Mouse (Mus musculus) C2C12 (cell line): ENCODE measurements around the gene Prr11. TPM values are rescaled to one million over a fixed set of nuclear protein-coding genes. Genes with fewer than 3 reads are reported as not detected.
A peak's percentile ranks its signal among the peaks of the same experiment; 100 is the strongest.

Source experiments
- H3K27me3 ChIP-seq: one replicate; pipeline ENCODE4 v1.6.1; 2011; ENCODE audit not compliant: control insufficient read depth, insufficient read depth, insufficient read length
- H3K36me3 ChIP-seq: one replicate; pipeline ENCODE4 v1.6.1; 2011; ENCODE audit not compliant: control insufficient read depth, insufficient read depth
- H3K4me3 ChIP-seq: one replicate; pipeline ENCODE4 v1.5.1; 2011; ENCODE audit warnings: mild to moderate bottlenecking, control low read depth; ENCODE audit not compliant: poor library complexity, insufficient read depth, severe bottlenecking
- H3K79me2 ChIP-seq: one replicate; pipeline ENCODE4 v1.6.1; 2011; ENCODE audit not compliant: control insufficient read depth, insufficient read depth
- H3K79me3 ChIP-seq: one replicate; pipeline ENCODE4 v1.6.1; 2011; ENCODE audit warnings: low read depth, control low read depth
- H3ac ChIP-seq: one replicate; pipeline ENCODE3; 2011; ENCODE audit warnings: low read depth; ENCODE audit not compliant: control insufficient read depth, insufficient read length
- CEBPB ChIP-seq: IDR thresholded peaks from one replicate; pipeline ENCODE4 v1.6.1; 2011; ENCODE audit warnings: low read depth, mild to moderate bottlenecking, control low read depth, moderate library complexity
- CTCF ChIP-seq: IDR thresholded peaks from one replicate; pipeline ENCODE4 v1.5.1; 2011; ENCODE audit not compliant: control insufficient read depth, insufficient read depth, insufficient read length
- FOSL1 ChIP-seq: IDR thresholded peaks from one replicate; pipeline ENCODE4 v1.8.0; 2011; ENCODE audit warnings: mild to moderate bottlenecking, low read length; ENCODE audit not compliant: poor library complexity, insufficient read depth, severe bottlenecking
- MAX ChIP-seq: IDR thresholded peaks from one replicate; pipeline ENCODE4 v1.6.1; 2011; ENCODE audit warnings: mild to moderate bottlenecking, control low read depth
- MYOD1 ChIP-seq: IDR thresholded peaks from one replicate; pipeline ENCODE4 v1.6.1; 2011; ENCODE audit warnings: low read depth; ENCODE audit not compliant: control insufficient read depth, insufficient read length
- MYOG ChIP-seq: IDR thresholded peaks from one replicate; pipeline ENCODE4 v1.6.1; 2011; ENCODE audit not compliant: control insufficient read depth, insufficient read length; ENCODE audit errors: extremely low read depth
- USF1 ChIP-seq: IDR thresholded peaks from one replicate; pipeline ENCODE4 v1.6.1; 2011; ENCODE audit warnings: low read depth, mild to moderate bottlenecking, control low read depth, moderate library complexity
- polyA plus RNA-seq: library from polyadenylated mRNA; unstranded; fragments of >200 nt; fragmentation: generic; extraction: Trizol; gene quantifications from one replicate; pipeline ENCODE4 v1.2.1, GENCODE M21; 2012; ENCODE audit warnings: missing spikeins

Gene Prr11
- polyA plus RNA-seq, 1 experiment: 18.8 TPM

- no peak overlapping the region for H3ac ChIP-seq
- no peak for TF ChIP-seq FOSL1
- no peak for TF ChIP-seq CTCF
- TF ChIP-seq MAX: no peak
- TF ChIP-seq USF1: no peak
- TF ChIP-seq CEBPB: no peak
- TF ChIP-seq MYOG: no peak
- TF ChIP-seq MYOD1: no peak
- no peaks in the 10 kb centered on the region for H3K27me3 ChIP-seq
- H3K79me3 ChIP-seq: peaks cover 14% of the 10 kb centered on the region
- H3K36me3 ChIP-seq: peaks cover 60% of the 10 kb centered on the region
- peaks cover 32% of the 10 kb centered on the region for H3K79me2 ChIP-seq
- H3K4me3 ChIP-seq: no peak overlapping the region
Measured at GRCm38 (mm10) chr11:87125562-87125961, 17.1 kb upstream of the Prr11 start.

GRCm38 (mm10) chr11:87121864-87122263 lies 13.4 kb upstream of the Prr11 start:
- peaks cover 4% of the 10 kb centered on the region for H3K79me3 ChIP-seq
- H3K4me3 ChIP-seq: no peak overlapping the region
- H3K36me3 ChIP-seq: peaks cover 85% of the 10 kb centered on the region
- no peak for TF ChIP-seq USF1
- no peak for TF ChIP-seq MYOG
- TF ChIP-seq FOSL1: no peak
- no peak for TF ChIP-seq CEBPB
- no peak for TF ChIP-seq MYOD1
- no peak for TF ChIP-seq CTCF
- no peak for TF ChIP-seq MAX
- no peaks in the 10 kb centered on the region for H3K27me3 ChIP-seq
- H3K79me2 ChIP-seq: peaks cover 31% of the 10 kb centered on the region
- H3ac ChIP-seq: no peak overlapping the region

- Histone ChIP-seq H3K27me3 (no peaks in the 10 kb centered on the region), H3K79me3 (peaks cover 86% of the 10 kb centered on the region), H3K36me3 (peaks cover 58% of the 10 kb centered on the region), H3ac (peak overlapping the region; percentile 95), H3K4me3 (peak overlapping the region; percentile 90), H3K79me2 (peaks cover 95% of the 10 kb centered on the region)
- TF ChIP-seq MAX (no peak), FOSL1 (no peak), USF1 (no peak), MYOG (no peak), MYOD1 (no peak), CTCF (no peak), CEBPB (no peak)
Measured at GRCm38 (mm10) chr11:87110172-87110909, 1.8 kb upstream of the Prr11 start.

- H3K79me3 ChIP-seq: peaks cover 79% of the 10 kb centered on the region
- H3ac ChIP-seq: peak overlapping the region; percentile 95
- H3K27me3 ChIP-seq: no peaks in the 10 kb centered on the region
- peaks cover 58% of the 10 kb centered on the region for H3K36me3 ChIP-seq
- H3K79me2 ChIP-seq: peaks cover 95% of the 10 kb centered on the region
- peak overlapping the region; percentile 90 for H3K4me3 ChIP-seq
- no peak for TF ChIP-seq CEBPB
- TF ChIP-seq FOSL1: no peak
- no peak for TF ChIP-seq CTCF
- no peak for TF ChIP-seq MYOD1
- no peak for TF ChIP-seq USF1
- TF ChIP-seq MYOG: no peak
- no peak for TF ChIP-seq MAX
Measured at GRCm38 (mm10) chr11:87109519-87110171, 1.1 kb upstream of the Prr11 start.

GRCm38 (mm10) chr11:87108755-87109518 lies 429 bp upstream of the Prr11 start, which contains the start of gene Ska2:
Gene Ska2, plus strand, starts transcription at chr11:87109234.
- peaks cover 72% of the 10 kb centered on the region for H3K79me3 ChIP-seq
- peak within 1 kb of the TSS; percentile 90 for H3K4me3 ChIP-seq
- H3ac ChIP-seq: peak within 1 kb of the TSS; percentile 95
- H3K79me2 ChIP-seq: peaks cover 88% of the 10 kb centered on the region
- H3K27me3 ChIP-seq: no peaks in the 10 kb centered on the region
- peaks cover 58% of the 10 kb centered on the region for H3K36me3 ChIP-seq
- TF ChIP-seq MAX (peak; percentile 21), USF1 (no peak)
